Mouse (Mus musculus): ENCODE data around the gene Tsg101. TPM values are rescaled to one million over a fixed set of nuclear protein-coding genes. Genes with fewer than 3 reads are reported as not detected.
"Not testable (repeated sequence)": the region's sequence is repeated elsewhere in the genome, so short reads cannot be mapped to it uniquely, and the experiment has no call there.

The Tsg101 gene
- total RNA-seq (2022): 10 to 100 TPM; 50.3 to 64.8 (median 57.9) TPM

DNA sequence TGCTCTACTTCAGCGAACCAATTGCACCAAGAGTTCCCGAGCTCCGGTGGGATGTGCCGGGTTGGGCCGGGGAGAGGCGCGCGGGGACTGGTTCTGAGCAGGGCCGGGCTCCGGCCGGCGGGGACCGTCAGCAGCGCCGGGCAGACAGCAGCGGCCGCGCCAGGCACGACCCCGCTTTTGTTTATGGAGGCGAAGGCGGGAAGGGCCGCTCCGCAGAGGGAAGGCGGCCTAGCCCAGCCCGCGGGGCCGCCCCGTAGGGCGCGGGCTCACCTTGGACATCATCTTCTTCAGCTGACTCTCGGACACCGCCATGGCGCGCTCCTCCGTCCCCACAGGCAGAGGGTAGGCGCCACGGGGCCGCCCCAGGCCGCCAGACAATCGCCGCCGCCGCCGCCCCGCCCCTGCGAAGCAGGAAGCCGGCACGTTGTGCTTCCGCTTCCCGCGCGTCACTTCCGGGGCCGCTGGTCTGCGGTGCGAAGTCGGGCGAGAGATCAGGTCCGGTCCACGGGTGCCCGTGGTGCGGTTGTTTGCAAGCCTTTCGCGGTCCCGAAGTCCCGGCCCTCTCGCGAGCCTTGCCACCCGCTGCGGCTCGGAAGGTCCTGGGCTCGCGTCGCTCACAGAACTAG lies at the start of gene Tsg101:
Gene Tsg101 (minus strand): TSS at position 419 of the 626 bp plus-strand sequence.
- DNase-seq (ENCODE audit: low spot score in 2 of 2): peak; percentile 78 to 82

DNA sequence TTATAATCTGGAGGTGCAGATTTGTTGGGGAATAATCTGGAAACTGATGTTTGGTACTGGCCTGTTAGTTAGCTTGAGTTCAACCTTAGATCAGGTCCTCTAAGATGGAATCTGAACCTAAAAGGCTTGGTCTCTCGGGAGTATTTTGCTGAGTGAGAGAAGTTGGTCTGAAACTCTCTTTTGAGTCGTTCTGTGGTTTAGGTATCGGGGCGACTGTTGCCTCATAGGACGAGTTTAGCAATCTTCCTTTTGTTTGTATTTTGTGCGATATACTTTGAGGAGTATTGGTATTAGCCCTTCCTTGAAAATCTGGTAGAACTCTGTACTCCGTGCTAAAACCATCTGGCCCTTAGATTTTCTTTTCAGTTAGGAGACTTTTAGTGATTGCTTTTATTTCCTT lies 44.3 kb upstream of the Tsg101 start:
- DNase-seq (ENCODE audit: low spot score in 2 of 2): no peak

DNA sequence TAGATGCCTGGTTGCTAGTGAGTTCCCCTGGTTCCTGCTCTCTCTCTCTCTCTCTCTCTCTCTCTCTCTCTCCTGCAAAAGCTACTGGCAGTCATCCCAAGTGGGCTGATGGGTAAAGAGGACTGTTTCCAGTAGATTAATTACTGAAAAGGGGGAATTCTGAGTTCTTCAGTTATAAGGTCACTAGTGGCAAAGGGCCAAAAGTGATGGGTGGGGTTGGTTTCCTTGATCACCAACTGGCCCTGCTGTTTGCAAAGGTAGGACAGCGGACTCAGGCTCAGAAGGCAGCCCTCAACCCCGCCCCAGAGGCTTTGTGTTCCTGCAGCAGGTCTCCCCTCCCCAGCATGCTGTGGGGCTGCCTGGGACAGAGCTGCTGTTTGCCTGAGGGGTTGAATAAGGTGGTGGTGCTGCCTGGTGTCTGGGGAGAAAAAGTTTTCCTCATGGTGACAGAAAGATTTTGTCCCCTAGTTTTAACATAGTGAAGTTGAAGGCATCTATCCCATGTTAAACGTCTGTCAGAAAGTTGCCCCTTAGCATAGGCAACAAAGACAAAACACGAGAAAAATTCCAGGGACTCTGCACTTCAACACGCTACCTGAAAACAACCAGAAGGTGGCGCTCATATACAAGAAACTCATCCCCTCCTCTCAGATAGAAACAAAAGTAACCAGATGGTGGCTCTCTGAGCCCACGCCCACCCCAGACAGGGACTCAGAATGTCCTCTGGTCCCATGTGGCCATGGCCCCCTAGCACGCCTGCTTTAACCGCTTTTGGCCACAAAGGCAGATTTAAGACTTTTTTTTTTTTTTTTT lies 43.2 kb upstream of the Tsg101 start:
- DNase-seq (ENCODE audit: low spot score in 2 of 2): peak; percentile 43 to 49

DNA sequence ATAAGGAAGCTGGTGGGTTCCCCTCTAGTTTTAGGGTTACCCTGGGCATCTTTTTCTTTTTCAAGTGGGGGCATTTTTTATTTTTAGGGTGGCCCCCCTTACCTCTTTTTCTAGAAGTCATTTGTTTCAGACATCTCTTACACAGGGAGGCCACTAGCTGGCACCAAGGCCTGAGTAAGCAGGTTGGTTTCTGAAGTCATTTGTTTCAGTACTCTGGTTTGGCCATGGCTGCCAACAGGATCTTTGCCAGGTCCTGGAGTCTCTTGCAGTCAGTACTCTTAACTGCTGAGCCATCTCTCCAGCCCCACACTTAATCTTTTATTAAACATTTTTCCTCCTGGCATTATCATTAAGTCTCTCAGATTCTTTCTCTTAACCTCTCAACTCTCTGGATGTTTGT lies 42.4 kb upstream of the Tsg101 start:
- no peak for DNase-seq (ENCODE audit: low spot score in 2 of 2)

DNA sequence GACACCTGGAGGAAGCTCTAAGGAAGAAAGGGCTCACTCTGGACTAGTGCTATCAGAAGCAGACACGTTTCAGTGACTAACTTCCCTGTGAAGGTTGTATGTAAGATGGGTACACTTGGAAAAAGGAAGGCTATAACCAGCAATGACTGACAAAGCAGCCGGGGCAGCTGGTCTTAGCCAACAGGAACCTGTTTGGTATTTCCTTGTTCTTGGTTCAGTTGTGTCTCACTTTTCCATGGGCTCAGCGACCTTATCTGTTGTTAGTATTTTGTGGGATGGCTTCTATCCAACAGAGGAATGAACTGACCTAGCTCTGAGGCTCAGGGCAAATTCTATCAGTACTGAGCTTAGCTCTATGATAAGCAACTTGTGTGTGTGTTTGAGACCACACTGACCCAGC lies 41.2 kb upstream of the Tsg101 start:
- no peak for DNase-seq (ENCODE audit: low spot score in 2 of 2)

DNA sequence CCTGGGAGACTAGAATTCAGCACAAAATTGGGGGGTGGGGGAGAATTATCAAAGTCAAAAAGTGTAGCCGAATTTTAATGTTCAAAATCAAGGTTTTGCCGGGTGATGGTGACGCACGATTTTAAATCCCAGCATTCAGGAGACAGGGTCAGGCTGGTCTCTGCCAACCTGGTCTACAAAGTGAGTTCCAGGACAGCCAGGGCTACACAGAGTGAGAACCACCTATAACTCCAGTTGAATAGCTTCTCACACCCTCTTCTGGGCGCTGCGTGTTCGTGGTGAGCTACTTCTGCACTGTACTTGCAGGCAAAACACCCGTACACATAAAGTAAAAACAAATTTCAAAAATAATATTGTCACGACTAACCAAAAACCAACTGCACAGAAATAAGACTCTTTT lies 39.1 kb upstream of the Tsg101 start:
- no peak for DNase-seq (ENCODE audit: low spot score in 2 of 2)

DNA sequence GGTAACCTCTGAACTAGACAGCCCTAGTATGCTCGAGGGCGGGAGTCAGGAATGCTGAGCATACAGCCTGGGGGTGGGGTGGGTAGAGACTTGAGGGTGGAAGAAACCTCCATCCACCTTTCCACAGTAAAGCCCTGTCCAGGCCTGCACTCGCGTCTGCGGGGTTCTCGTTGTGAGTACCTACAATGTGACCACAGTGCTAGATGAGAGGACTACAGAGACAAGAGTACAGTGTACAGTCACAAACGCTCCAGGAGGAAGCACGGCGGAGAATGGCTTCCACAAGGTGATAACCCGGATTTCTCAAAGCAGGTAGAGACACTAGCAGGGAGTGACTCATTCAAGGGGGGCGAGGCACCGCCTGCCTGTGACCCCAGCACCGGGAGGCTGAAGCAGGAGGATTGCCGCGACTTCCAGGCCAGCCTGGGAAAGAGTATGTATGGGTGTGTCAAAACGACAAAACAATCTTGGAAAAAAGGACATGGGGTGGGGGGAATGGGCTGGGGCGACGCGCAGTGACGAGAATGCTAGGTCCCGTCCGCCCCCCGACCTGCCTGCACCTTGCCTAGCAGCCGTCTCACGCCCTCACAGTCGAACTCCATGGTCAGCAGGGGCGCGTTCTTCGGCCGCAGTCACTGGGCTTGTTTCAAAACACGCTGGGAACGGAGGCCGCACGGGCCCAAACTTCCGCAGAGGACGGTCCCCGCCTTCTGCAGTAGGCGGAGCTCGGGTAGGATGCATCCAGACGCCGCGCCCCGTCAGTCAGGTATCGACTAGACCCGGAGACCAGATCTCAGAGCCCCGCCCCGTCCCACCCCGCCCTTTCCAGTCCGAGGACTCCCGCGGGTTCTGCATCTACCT lies 38.3 kb upstream of the Tsg101 start, which contains the start of gene Uevld:
Gene Uevld (minus strand): TSS at position 697 of the 861 bp plus-strand sequence.
- peak; percentile 87 to 90 for DNase-seq (ENCODE audit: low spot score in 2 of 2)

DNA sequence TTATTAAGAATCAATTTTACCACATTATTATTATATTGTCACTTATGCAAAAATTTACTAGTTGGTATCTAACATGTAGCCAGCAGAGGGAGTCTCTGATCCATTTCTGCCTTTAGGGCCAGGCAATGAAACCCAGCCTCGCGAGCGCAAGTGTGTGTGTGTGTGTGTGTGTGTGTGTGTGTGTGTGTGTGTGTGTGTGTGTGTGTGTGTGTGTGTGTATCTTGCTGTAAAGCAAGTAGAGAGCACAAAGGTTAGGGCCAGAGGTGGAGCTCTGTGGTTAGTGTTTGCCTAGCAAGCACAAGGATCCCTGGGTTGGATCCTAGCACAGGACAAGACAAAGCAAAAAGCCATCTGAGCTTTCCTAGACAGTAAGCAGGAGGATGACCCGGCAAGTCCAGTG lies 16.1 kb upstream of the Tsg101 start:
- DNase-seq (ENCODE audit: low spot score in 2 of 2): no peak

DNA sequence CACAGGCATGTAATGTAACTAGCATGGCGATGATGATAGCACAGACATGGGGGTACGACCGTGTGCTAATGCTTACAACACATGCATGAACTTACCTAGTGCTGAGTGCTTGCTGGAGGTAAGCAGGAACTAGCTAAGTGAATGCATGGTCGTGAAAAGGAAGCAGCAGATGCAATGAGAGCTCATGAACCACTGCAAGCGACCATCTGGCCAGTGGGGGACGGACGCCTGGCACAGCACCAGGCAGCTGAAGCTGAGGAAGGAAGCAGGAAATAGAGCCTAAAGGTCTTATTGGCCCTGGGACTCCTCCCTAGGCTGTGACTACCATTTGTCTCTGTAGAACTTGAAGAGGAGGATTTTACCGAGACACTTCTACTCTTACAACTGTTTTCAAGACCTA lies 15.0 kb upstream of the Tsg101 start:
- no peak for DNase-seq (ENCODE audit: low spot score in 2 of 2)

DNA sequence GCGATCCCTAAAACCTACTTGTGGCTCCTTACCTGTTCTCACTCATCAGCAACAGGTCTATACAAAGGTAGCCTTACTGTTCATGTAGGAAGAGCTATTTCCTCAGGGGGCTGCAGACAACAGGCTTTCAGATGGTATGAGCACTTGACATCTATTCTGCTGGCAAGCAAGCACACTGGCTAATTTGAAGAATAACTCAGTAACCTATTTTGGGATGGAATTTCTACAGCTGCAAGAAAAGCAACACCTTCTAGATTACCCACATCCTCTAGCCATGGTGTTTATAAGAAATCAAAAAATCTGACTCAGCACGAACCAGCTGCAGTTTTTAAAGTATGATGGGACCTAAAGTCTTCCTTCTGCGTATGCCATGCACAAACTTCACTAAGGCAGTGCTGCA lies 11.6 kb upstream of the Tsg101 start:
- no peak for DNase-seq (ENCODE audit: low spot score in 2 of 2)

DNA sequence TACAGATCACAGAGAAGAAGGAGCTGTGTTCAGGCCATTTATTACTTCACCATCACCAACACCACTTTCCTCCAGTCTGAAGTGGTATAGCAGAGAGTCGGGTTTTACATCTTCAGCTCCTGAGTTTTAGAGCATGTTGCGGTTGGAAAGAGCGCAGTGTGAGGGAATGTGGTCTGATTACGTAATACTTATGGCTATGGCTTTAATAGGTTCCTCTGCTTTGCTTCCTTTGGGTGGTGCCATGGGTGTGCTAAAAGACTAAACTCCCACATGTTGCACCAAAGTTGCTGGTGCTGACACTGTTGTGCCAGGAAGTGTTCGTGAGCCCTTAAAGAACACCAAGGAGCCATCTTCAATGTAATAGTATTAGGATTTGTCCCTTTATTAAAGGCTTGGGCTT lies 8.5 kb upstream of the Tsg101 start:
- DNase-seq (ENCODE audit: low spot score in 2 of 2): no peak

DNA sequence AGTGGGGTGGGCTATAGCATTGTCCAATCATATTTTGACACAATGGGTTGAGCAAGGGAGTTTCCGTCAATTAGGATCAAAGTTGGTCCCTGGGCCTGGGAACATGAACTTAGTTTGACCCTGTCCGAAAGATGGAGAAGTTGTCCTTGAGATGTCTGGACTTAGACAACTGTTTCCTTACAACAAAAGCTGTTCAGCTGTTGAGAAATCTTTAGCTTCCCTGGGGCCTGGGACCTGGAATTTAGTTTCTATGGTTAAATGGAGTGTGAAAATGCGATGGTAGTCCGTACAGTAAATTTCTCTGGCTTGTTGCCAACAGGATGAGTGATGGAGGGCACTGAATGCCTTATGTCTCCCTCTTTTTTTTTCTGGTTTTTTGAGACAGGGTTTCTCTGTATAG lies 2.3 kb upstream of the Tsg101 start:
- no peak for DNase-seq (ENCODE audit: low spot score in 2 of 2)

DNA sequence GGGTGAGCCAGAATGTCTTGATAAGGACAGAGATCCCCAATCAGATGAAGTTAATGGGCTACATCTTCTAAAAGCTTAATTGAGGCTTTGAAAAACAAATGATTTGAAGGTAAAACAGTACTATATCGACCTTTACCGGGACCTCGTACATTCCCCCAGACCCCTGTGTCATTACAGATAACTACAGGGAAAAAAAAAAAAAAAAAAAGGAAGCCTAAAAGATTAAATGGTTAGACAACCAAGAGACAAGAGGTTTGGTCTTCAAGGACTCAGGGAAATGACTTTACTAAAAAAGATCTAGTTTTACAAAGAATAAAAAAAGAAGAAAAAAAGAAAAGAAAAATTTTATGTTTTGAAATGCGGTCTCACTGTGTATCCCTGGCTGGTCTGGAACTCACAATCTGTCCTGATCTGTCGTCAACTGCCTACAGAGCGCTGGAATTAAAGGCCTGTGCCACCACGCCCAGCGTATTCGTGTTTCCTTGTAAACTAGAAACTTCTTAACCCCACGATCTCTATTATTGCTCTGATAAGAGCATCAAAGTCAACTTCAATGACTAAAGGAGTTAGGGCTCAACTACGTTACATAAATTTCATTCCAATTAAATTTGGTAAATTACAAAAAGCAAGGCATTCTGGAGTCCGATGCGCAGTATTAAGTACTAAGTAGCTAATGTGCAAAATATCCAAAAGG lies 944 bp downstream of the Tsg101 start:
- DNase-seq (ENCODE audit: low spot score in 2 of 2): no peak

DNA sequence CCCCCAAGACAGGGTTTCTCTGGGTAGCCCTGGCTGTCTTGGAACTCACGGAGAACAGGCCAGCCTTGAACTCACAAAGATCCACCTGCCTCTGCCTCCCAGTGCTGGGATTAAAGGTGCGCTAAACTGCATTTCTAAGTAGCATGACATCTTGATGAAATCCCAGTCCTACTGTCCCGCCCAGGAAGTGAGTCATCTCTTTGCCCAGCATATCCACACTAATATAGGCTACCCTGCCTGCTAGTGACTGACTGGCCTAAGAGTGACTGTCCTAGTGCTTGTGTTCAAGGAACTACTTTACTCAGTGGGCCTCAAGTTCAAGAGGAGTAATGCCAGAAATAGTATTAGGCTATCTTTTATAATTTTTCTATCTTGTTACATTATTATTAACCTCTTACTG lies 3.4 kb downstream of the Tsg101 start:
- no peak for DNase-seq (ENCODE audit: low spot score in 2 of 2)

DNA sequence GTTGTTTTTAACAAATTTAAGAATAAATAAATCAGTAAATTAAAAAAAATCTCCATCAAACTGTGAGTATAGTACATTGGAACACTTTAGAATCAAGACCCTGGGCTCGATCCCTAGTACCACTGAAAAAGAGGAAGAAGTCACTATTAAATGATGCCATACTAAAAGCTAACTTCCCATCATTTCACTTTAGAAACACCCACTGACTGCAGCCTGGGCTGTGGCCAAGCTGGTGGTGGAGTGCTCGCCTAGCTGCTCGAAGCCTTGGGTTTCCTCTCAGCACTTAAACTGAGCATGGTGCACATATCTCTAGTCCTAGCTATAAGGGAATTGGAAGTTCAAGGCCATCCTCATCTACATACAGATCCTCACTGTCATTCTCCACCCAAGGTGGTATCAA lies 8.5 kb downstream of the Tsg101 start:
- DNase-seq (ENCODE audit: low spot score in 2 of 2): no peak

DNA sequence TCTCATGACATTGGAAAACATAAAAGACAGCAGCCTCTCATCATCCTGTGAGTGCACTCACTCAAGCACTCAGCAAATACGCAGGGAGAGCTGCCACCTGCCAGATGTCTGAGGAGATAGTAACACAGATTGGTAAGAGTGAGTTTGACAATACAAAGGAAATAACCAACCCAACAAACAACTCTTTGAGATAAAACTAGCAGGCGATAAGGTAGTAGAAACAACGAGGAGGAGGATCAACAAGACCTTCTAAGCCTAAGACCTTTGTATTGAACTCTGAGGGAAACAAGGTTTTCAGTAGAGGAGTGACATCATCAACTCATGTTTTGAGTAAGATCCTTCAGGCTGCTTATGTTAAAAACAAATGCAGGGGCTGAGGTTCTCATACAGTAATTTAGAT lies 20.4 kb downstream of the Tsg101 start:
- DNase-seq (ENCODE audit: low spot score in 2 of 2): no peak

DNA sequence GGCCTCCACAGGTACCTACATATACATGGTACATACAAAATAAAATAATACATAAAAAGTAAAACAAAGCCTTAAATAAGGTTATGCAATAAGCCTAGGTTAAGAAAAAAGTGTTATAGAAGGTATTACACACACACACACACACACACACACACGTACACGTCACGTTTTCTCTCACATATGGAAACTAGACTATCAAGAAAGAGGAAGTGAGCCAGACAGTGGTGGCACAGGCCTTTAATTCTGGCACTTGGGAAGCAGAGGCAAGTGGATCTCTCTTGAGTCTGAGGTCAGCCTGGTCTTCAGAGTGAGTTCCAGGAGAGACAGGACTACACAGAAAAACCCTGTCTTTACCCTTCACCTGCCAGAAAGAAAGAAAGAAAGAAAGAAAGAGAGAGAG lies 24.3 kb downstream of the Tsg101 start:
- DNase-seq (ENCODE audit: low spot score in 2 of 2): no peak

DNA sequence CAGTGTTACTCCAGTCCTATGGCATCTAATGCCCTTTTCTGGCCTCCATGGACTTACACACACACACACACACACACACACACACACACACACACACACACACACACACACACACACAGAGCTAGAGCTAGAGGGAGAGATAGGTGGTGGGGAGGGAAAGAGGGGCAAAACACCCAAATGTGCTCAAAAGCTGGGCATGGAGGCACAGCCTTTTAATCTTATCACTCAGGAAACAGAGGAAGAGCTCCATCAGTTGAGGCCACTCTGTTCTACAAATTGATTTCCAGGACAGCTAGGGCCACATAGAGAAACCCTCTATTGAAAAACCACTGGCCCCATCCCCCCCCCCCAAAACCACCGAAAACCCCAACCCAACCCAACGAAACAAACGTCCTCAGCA lies 36.5 kb downstream of the Tsg101 start:
- DNase-seq (ENCODE audit: low spot score in 2 of 2): no peak

DNA sequence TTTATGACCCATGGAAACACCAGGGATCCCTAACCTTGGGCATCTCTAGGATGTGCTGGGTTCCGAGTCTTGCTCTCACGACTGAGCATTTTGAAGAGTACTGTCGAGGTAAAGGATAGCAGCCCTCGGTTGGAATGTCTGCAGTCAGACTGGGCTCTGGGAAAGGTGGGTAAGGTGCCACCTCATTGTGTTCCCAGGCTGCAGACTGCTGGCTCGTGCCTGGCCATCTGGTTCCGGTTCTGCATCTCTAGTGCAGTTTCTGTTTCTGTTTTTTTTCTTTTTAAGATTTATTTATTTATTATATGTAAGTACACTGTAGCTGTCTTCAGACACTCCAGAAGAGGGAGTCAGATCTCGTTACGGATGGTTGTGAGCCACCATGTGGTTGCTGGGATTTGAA lies 37.8 kb downstream of the Tsg101 start:
- not testable (repeated sequence) for DNase-seq (ENCODE audit: low spot score in 2 of 2)

DNA sequence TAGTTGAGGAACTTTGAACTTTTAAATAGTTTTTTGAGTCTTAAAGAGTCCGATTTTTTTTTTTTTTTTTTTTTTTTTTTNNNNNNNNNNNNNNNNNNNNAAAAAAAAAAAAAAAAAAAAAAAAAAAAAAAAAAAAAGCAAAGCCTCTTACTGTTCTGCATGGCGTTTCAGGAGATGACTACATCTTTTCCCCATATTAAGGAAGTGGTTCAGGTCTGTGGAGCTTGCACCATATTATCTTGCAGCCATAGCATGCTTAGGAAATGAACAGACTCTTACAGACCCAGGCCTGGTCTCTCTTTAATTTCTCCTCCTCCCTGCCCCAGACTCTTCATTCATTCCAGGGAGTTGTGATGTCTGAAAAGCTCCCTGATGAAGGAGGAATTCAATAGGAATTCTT lies 38.8 kb downstream of the Tsg101 start:
- DNase-seq (ENCODE audit: low spot score in 2 of 2): no peak

DNA sequence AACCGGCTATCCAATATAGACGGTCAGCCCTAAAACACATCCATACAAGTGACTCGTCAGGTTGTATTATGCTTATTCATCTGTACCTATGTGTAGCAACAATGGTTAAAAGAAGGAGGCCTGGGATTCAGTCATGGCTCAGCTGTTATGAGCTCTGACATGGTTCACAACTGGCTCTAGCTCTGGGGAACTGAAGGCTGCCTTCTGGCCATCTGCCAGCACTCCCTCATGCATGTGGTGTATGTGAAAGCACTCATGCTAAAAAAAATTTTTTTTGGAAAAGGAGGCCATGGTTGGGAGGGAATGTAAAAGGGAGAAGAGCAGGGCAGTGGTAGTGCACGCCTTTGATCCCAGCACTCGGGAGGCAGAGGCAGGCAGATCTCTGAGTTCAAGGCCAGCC lies 39.9 kb downstream of the Tsg101 start:
- no peak for DNase-seq (ENCODE audit: low spot score in 2 of 2)

DNA sequence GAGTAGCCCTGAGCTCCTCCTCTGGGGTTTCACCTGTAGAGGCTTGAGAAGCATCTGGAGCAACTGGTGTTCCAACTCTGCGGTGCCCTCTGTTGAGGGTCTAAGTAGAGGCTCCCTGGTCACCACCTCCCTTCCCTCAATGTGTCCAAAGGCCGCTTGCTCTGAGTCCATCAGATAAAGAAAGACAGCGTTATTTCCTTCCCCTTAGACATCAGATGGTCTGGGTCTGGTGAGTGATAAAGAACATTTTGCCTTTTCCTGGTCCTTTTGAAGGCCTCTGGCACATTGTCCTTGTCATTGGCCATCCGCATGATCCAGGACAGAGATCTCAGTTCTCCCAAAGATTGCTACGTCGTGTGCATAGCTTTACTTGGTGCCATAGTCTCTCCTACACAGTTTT lies 42.5 kb downstream of the Tsg101 start:
- no peak for DNase-seq (ENCODE audit: low spot score in 2 of 2)
